In the genomic region with DNA sequence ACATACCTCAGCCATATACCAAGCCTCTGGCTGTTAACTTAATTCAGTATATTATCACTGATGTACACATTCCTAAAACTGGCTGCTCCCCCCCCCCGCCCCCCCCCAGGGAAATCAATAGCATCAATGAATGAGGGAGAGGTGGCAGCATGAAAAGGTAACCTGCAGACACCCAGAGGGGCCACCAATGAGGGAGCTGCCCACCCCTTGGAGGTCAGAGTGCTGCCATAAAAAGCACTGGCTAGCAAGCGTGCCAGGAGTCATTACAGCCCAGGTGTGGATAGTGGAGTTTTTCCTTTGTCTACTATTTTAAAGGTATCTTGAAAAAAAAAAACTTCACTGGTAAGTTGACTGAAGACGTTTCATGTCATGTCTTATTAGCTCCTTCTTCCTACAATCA, we compare ENCODE assay signal across 8 mouse cellular contexts. TPM values are rescaled to one million over a fixed set of nuclear protein-coding genes. Genes with fewer than 3 reads are reported as not detected.
A peak's percentile ranks its signal among the peaks of the same experiment; 100 is the strongest.
DNase-seq lines count a peak whose midpoint lies in the region; ATAC-seq and TF ChIP-seq lines count a peak whose summit lies in the region.

TSS of gene Rgn (plus strand) at position 256 of the 400 bp plus-strand sequence.

- H3K4me3 ChIP-seq in lung, embryonic 14.5 days (ENCODE audit: low read depth, low read length), result no peak within 1 kb of the TSS
- H3K4me3 ChIP-seq in lung, adult 2 months (replicated peaks; ENCODE audit: extremely low read depth, low read depth, low read length), result no peak within 1 kb of the TSS
- peak within 1 kb of the TSS; percentile 26 for H3K4me3 ChIP-seq in hindbrain, embryonic 11.5 days (ENCODE audit: low read depth, low read length)
- peak within 1 kb of the TSS; percentile 37 for H3K4me3 ChIP-seq in neural tube, embryonic 15.5 days (replicated peaks)

- no peak within 1 kb of the TSS for H3K9ac ChIP-seq in lung, embryonic 14.5 days
- H3K9ac ChIP-seq in hindbrain, embryonic 11.5 days (ENCODE audit: low read depth, low read length), result no peak within 1 kb of the TSS
- H3K9ac ChIP-seq in neural tube, embryonic 15.5 days (replicated peaks), result no peak within 1 kb of the TSS

- no peaks in the 10 kb centered on the region for H3K27me3 ChIP-seq in lung, embryonic 14.5 days (ENCODE audit: insufficient read depth, low read length)
- no peaks in the 10 kb centered on the region for H3K27me3 ChIP-seq in hindbrain, embryonic 11.5 days (ENCODE audit: control insufficient read depth, insufficient read depth, low read length)
- no peaks in the 10 kb centered on the region for H3K27me3 ChIP-seq in neural tube, embryonic 15.5 days (replicated peaks)

- H3K9me3 ChIP-seq in lung, embryonic 14.5 days (ENCODE audit: low read depth, low read length), result no peaks in the 10 kb centered on the region
- no peaks in the 10 kb centered on the region for H3K9me3 ChIP-seq in hindbrain, embryonic 11.5 days (ENCODE audit: control insufficient read depth, low read length)
- no peaks in the 10 kb centered on the region for H3K9me3 ChIP-seq in neural tube, embryonic 15.5 days (replicated peaks)

- peak within 1 kb of the TSS; percentile 90 for H3K27ac ChIP-seq in lung, embryonic 14.5 days (ENCODE audit: low read depth)
- no peak within 1 kb of the TSS for H3K27ac ChIP-seq in hindbrain, embryonic 11.5 days (ENCODE audit: low read depth, low read length)
- H3K27ac ChIP-seq in neural tube, embryonic 15.5 days (replicated peaks), result no peak within 1 kb of the TSS

- no peak for TF ChIP-seq POLR2A in lung, adult 2 months (IDR thresholded peaks at IDR 0.05; ENCODE audit: borderline replicate concordance, extremely low read depth, low read depth, low read length)

- TF ChIP-seq CTCF in lung, embryonic 14.5 days (IDR thresholded peaks at IDR 0.05; ENCODE audit: low read depth), result no peak
- TF ChIP-seq CTCF in lung, adult 2 months (IDR thresholded peaks at IDR 0.05; ENCODE audit: insufficient read depth, low read length), result no peak

- no peak for DNase-seq in lung, embryonic 14.5 days
- no peak for DNase-seq in lung, adult 2 months
- no peak for DNase-seq in hindbrain, embryonic 11.5 days (ENCODE audit: low spot score)
- DNase-seq in liver, result peak; percentile 10
- no peak for DNase-seq in thymus, postnatal 36 days
- no peak for DNase-seq in urinary bladder, postnatal 36 days (ENCODE audit: low spot score in 2 of 2)
- DNase-seq in thymus, postnatal 25 days, result no peak

- H3K4me1 ChIP-seq in lung, embryonic 14.5 days (ENCODE audit: insufficient read depth), result no peaks in the 10 kb centered on the region
- H3K4me1 ChIP-seq in lung, adult 2 months (ENCODE audit: control insufficient read depth, insufficient read depth, low read length), result no peaks in the 10 kb centered on the region
- H3K4me1 ChIP-seq in hindbrain, embryonic 11.5 days (replicated peaks; ENCODE audit: control insufficient read depth, insufficient read depth, low read length), result no peaks in the 10 kb centered on the region
- no peaks in the 10 kb centered on the region for H3K4me1 ChIP-seq in neural tube, embryonic 15.5 days

- 52% methylated on average over 3 of the region's 3 CpGs for WGBS in lung, embryonic 14.5 days
- WGBS in lung, adult 2 months, result 64% methylated on average over 3 of the region's 3 CpGs
- 71% methylated on average over 3 of the region's 3 CpGs for WGBS in hindbrain, embryonic 11.5 days
- WGBS in neural tube, embryonic 15.5 days, result 63% methylated on average over 3 of the region's 3 CpGs

- H3K36me3 ChIP-seq in lung, embryonic 14.5 days (ENCODE audit: insufficient read depth), result no peaks in the 10 kb centered on the region
- H3K36me3 ChIP-seq in hindbrain, embryonic 11.5 days (ENCODE audit: control insufficient read depth, insufficient read depth, low read length), result no peaks in the 10 kb centered on the region
- no peaks in the 10 kb centered on the region for H3K36me3 ChIP-seq in neural tube, embryonic 15.5 days

- peak within 1 kb of the TSS; percentile 65 for H3K4me2 ChIP-seq in lung, embryonic 14.5 days
- peak within 1 kb of the TSS; percentile 35; the same call in 1 of the 2 replicates for H3K4me2 ChIP-seq in hindbrain, embryonic 11.5 days (replicated peaks; ENCODE audit: low read depth, low read length)
- H3K4me2 ChIP-seq in neural tube, embryonic 15.5 days, result peak within 1 kb of the TSS; percentile 66

- ATAC-seq in lung, embryonic 14.5 days (ENCODE audit: insufficient read depth), result no peak
- ATAC-seq in hindbrain, embryonic 11.5 days (ENCODE audit: low FRiP score), result no peak
- ATAC-seq in neural tube, embryonic 15.5 days (ENCODE audit: low FRiP score), result no peak

RNA-seq across cellular contexts. Expression of gene Rgn, which starts in this region (rescaled TPM):
- polyA plus RNA-seq in lung, embryonic 14.5 days (2014; fragmentation: Nextera tagmentation; extraction: Ambion mirVana), result 1.9 and 2.0 TPM in 2 replicates
- 0.07 and 0.30 TPM in 2 replicates for polyA plus RNA-seq in lung, adult 2 months (2012; rRNA removed)
- polyA plus RNA-seq in hindbrain, embryonic 11.5 days (2014; fragmentation: Nextera tagmentation; extraction: Ambion mirVana), result 0.20 TPM in 1 of 2 replicates, not detected in the other
- polyA plus RNA-seq in neural tube, embryonic 15.5 days (2015; fragmentation: Nextera tagmentation; extraction: Ambion mirVana), result 0.58 and 0.83 TPM in 2 replicates

Comparison
In these comparisons a context has a peak if more than half of its experiments do, and no peak if none do; other contexts are left out.
1. H3K4me3 ChIP-seq: peak in hindbrain, embryonic 11.5 days (single experiment) and neural tube, embryonic 15.5 days (single experiment); none in lung, embryonic 14.5 days (single experiment) and lung, adult 2 months (single experiment).
2. Peak in every context shown above with its lines, with median percentiles within 50 percentile points of each other: H3K4me2 ChIP-seq.